Mouse (Mus musculus): ENCODE measurements around the gene Tert.

DNA sequence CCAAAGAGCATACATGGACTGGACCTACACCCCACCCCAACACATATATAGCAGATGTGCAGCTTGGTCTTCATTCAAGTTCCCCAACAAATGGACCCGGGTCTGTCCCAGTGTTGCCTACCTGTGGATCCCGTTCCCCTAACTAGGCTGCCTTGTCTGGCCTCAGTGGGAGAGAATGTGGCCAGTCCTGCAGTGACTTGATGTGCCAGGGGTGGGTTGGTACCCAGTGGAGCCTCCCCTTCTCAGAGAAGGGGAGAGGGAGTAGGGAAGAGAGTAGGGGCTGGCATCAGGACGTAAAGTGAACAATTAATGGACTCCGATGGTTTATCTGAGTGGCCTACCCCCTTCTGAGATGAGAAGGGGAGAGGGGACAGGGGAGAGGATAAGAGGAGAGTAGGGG is 23.7 kb upstream of the Tert start:
- TF ChIP-seq CTCF (IDR thresholded peaks at IDR 0.05; ENCODE audit: low read depth, low read length), result no peak
- TF ChIP-seq POLR2A (IDR thresholded peaks at IDR 0.05; ENCODE audit: extremely low read depth, insufficient read depth, low read length), result no peak
